Mouse (Mus musculus) embryonic fibroblast, embryonic 13.5 days (primary cell): ENCODE data around the gene Cyb561d2. TPM values are rescaled to one million over a fixed set of nuclear protein-coding genes. Genes with fewer than 3 reads are reported as not detected.

Experiments used
- H3K27ac ChIP-seq: 2 replicates; pipeline ENCODE4 v1.5.1; 2012; ENCODE audit warnings: low read length, control low read depth, inconsistent platforms; ENCODE audit not compliant: insufficient read depth
- H3K4me1 ChIP-seq: 2 replicates; pipeline ENCODE4 v1.6.1; 2011; ENCODE audit warnings: low read length; ENCODE audit not compliant: control insufficient read depth, insufficient read depth
- H3K4me3 ChIP-seq: 2 replicates; pipeline ENCODE4 v1.5.1; 2011; ENCODE audit warnings: mild to moderate bottlenecking, control low read depth, low read length; ENCODE audit not compliant: insufficient read depth
- CTCF ChIP-seq: IDR thresholded peaks from 2 replicates; pipeline ENCODE4 v1.5.1; 2011; ENCODE audit warnings: mild to moderate bottlenecking, control low read depth, low read length, moderate library complexity, borderline replicate concordance; ENCODE audit not compliant: insufficient read depth
- POLR2A ChIP-seq: IDR thresholded peaks from 2 replicates; pipeline ENCODE4 v1.6.1; 2011; ENCODE audit warnings: low read depth, mild to moderate bottlenecking, control low read depth, low read length, moderate library complexity
- polyA plus RNA-seq: library from polyadenylated mRNA; stranded (reverse); fragments of >200 nt; gene quantifications from 2 replicates; pipeline ENCODE4 v1.2.4, GENCODE M21; 2011; ENCODE audit warnings: low read depth; ENCODE audit not compliant: missing spikeins, insufficient read length

The Cyb561d2 gene
- polyA plus RNA-seq, 1 experiment, result 18.3 TPM

- Histone ChIP-seq H3K4me3 (peak overlapping the region; percentile 62), H3K4me1 (0 out of 2 replicates have a peak, but pooled peaks cover 3% of the 10 kb centered on the region), H3K27ac (no peak overlapping the region)
- TF ChIP-seq POLR2A, result no peak
- no peak for TF ChIP-seq CTCF
Observed at GRCm38 (mm10) chr9:107542721-107543120, 728 bp upstream of the Cyb561d2 start.

- H3K4me3 ChIP-seq, result peak overlapping the region; percentile 62
- H3K27ac ChIP-seq, result no peak overlapping the region
- TF ChIP-seq POLR2A, result no peak
- 0 out of 2 replicates have a peak, but pooled peaks cover 3% of the 10 kb centered on the region for H3K4me1 ChIP-seq
Observed at GRCm38 (mm10) chr9:107542352-107542686, 326 bp upstream of the Cyb561d2 start.

DNA sequence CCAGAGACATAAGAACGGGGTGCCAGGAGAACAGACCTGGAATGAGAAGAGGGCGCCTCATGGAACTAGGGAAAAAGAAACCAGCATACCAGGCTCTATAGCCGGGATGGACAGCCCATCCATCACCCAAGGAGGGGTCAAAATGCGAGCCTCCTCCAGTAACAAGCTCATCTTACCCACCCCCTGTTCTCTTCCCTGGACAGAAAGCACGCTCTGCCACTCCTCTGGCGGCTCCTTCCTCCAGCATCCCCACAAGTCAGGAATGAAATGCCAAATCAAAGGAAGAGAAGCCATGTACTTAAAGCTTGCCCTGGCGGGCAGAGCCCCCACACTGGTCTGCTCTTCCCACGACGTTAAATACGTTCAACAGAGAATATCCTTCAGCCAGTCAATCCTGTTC, 988 bp downstream of the Cyb561d2 start:
- peak overlapping the region; percentile 62 for H3K4me3 ChIP-seq
- H3K27ac ChIP-seq, result no peak overlapping the region
- H3K4me1 ChIP-seq, result peaks cover 8% of the 10 kb centered on the region; the same call in 1 of the 2 replicates
- TF ChIP-seq CTCF (no peak), POLR2A (no peak)

DNA sequence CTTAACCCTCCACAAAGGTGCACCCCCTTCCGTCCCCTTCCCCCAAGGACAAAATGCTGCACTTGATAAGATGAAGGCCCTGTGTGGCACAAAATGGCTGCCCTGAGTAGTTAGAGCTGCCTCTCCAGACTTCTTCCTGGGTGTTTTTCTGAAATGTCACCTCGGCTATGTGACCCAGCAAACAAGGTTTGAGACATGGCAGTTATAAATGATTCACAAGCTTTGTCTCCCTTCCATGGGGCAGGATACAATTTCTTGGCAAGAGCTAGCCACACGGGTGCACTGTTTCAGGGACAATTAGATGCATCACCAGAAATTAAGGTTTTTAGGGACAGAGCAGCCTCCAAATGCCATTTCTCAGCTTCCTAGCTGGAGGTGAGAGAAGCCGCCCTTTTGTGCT, 1.6 kb downstream of the Cyb561d2 start:
- TF ChIP-seq POLR2A, result no peak
- no peak for TF ChIP-seq CTCF
- Histone ChIP-seq H3K27ac (no peak overlapping the region), H3K4me1 (peaks cover 8% of the 10 kb centered on the region; the same call in 1 of the 2 replicates), H3K4me3 (no peak overlapping the region)

GRCm38 (mm10) chr9:107539940-107540339, 2.1 kb downstream of the Cyb561d2 start:
- no peak for TF ChIP-seq CTCF
- TF ChIP-seq POLR2A, result no peak
- H3K4me3 ChIP-seq, result no peak overlapping the region
- H3K4me1 ChIP-seq, result peaks cover 8% of the 10 kb centered on the region; the same call in 1 of the 2 replicates
- H3K27ac ChIP-seq, result no peak overlapping the region

GRCm38 (mm10) chr9:107538711-107539110, 3.3 kb downstream of the Cyb561d2 start:
- TF ChIP-seq CTCF (no peak), POLR2A (no peak)
- H3K4me3 ChIP-seq, result no peak overlapping the region
- H3K4me1 ChIP-seq, result peaks cover 8% of the 10 kb centered on the region; the same call in 1 of the 2 replicates
- H3K27ac ChIP-seq, result no peak overlapping the region

- TF ChIP-seq CTCF (no peak), POLR2A (no peak)
- Histone ChIP-seq H3K4me1 (peaks cover 8% of the 10 kb centered on the region; the same call in 1 of the 2 replicates), H3K4me3 (no peak overlapping the region), H3K27ac (no peak overlapping the region)
Observed at GRCm38 (mm10) chr9:107538231-107538630, 3.8 kb downstream of the Cyb561d2 start.

- Histone ChIP-seq H3K4me3 (peak overlapping the region; percentile 76), H3K27ac (peak overlapping the region; percentile 78), H3K4me1 (peaks cover 5% of the 10 kb centered on the region; the same call in 1 of the 2 replicates)
- TF ChIP-seq CTCF (no peak), POLR2A (no peak; the same call in 1 of the 2 replicates)
Observed at GRCm38 (mm10) chr9:107534408-107535202, 7.4 kb downstream of the Cyb561d2 start.

DNA sequence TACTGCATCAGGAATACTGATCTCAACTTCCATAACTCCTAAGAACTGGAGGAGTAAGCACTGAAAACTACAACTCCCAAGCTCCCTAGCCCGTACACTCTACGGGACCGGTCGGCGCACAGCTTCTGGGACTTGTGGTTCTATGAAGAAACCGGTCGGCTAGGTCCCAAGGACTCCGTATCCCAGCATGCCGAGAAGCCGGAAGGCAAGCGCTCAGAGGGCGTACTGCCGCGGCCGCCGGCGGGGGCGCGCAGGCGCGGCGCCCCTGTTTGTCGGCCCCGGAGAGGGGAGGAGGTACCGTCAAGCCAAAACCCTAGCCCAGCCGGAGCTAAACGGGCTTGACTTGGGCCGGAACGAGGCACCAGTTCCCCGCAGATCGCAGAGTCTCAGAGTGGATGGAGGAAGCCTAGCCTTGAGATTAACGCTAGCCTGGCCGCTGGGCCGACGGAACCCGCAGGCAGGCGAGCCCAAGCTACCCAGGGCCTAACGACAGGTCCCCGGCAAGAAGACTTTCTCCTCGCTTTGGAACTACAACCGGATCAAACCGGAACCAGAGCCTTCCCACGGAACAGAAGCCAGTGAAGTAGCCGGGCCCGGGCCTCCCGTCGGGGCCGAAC, 8.1 kb downstream of the Cyb561d2 start, which contains the start of gene Tmem115:
Tmem115 (plus strand) TSS at position 155 of the 617 bp plus-strand sequence.
- Histone ChIP-seq H3K4me1 (peaks cover 5% of the 10 kb centered on the region; the same call in 1 of the 2 replicates), H3K27ac (peak within 1 kb of the TSS; percentile 78), H3K4me3 (peak within 1 kb of the TSS; percentile 76)
- TF ChIP-seq POLR2A (peak; percentile 93), CTCF (no peak)

DNA sequence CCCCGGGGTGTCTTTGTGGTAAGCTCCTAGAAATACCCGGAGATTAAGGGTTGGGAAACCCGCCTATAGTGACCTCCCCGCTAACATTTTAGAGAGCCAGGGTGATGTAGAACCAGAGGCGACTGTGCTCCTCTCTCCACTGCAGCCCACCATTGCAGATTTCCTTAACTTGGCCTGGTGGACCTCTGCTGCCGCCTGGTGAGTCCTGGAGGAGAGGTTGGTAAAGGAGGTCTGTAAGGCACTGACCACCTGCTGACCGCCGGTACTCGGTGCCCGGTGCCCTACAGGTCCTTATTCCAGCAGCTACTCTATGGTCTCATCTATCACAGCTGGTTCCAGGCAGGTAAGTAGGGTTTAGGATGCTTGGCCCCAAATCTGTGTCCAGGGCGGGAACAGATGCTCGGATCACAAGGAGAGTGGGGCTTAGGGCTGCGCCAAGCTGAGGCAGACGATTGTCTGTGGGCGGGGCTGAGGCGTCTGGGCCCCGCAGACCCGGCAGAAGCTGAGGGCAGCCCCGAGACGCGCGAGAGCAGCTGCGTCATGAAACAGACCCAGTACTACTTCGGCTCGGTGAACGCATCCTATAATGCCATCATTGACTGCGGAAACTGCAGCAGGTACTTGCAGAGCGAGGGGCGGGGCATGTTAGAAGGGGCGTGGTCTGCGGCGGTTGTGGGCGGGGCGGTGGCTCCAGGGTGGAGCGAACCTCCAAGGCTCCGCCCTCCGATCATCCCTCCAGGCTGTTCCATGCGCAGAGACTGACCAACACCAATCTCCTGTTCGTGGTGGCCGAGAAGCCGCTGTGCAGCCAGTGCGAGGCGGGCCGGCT, 15.6 kb downstream of the Cyb561d2 start:
- Histone ChIP-seq H3K4me1 (no peaks in the 10 kb centered on the region), H3K4me3 (peak overlapping the region; percentile 21), H3K27ac (no peak overlapping the region)
- no peak for TF ChIP-seq POLR2A
- no peak for TF ChIP-seq CTCF
